Mouse (Mus musculus): ENCODE measurements around the gene Gm49325.

The Gm49325 gene

DNA sequence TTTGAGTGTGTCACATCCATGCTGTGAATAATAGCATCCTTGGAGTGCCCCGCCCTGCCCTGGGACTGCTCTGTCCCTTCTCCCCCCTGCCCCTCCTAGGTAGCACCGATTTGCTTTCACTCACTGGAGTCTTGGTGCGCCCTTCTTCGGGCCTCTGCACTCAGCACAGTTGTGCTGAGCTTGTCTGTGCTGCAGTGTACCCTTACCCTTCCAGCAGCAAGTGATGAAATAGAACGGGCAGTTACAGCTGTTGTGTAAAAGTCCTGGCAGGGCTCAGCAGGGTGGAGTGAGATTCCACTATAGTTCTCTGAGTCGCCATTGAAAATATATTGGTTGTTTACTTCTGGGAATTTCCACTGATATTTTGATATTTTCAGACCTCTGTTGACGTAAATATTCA lies 20.0 kb downstream of the Gm49325 start:
- DNase-seq (ENCODE audit: low read depth, low spot score) = no peak

DNA sequence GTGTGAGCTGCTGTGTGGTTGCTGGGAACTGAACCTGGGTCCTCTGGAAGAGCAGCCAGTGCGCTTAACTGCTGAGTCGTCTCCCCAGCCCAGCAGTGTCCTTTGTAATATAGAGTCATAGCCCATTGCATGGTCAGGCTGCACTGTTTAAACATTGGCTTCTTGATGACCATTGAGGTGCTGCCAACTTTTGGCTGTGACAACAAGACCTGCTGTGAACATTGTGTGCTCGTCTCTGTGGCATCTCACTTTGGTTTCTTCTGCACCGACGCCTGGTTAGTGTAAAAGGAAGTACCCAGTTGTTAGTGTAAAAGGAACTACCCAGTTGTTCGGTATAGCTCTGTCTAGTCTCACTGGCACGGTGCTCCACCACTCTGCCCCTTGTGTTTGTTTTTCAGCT lies 20.6 kb downstream of the Gm49325 start:
- no peak for DNase-seq (ENCODE audit: low read depth, low spot score)

DNA sequence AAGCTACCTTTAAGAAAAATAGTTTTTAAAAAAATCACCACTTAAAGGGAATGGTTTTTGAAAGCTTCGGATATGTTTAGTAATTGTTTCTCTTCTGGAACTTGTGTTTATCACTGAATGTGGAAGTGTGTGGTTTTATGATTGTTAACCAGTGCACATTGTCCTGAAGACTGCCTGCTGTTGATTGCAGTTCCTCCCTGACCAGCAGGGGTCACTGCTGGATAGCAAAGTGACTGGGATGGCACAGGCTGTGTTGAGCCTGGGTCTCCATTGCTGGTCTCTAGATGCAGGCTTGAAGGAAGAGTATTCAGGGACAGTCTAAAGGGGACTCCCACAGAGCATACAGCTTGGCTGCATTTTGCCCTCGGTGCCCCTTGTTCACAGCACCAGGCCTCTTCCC lies 21.5 kb downstream of the Gm49325 start:
- peak; percentile 83 for DNase-seq (ENCODE audit: low read depth, low spot score)

DNA sequence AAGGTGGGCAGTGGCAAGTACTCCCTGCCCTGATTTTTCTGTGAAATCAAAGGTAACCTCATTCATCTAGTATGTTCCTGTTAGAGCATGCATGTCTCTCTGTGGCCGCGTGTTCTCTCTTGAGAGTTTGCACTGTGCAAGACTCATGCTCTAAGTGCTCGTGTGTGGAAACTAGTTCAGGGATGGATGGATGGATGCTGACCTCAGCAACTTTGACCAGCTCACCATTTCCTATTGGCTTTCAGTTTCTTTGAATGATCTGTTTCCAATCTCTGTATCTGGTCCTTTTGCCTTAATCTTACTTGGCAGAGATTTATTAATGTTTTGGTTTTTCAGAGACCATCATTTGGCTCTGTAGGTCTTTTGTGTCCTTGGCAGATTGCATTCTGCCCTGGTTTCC lies 23.2 kb downstream of the Gm49325 start:
- DNase-seq (ENCODE audit: low read depth, low spot score) = no peak

DNA sequence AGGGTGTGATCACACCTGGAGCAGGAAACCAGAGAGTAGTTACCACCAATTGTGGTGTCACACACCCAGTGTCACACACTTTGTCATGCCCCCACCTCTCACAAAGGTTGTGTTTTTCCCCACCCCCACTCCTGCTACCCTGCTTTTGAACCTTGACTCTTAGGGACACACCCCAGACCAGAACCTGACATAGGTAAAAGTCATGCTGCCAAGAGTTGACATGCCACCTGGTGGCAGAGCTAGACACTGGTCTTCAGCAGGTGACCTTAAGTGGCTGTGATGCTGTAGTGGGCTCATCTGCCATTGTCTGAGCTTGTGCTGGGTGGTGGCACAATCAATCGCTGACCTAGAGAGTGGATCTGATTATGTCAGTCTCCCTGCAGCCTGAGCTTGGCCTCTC lies 24.0 kb downstream of the Gm49325 start:
- no peak for DNase-seq (ENCODE audit: low read depth, low spot score)

DNA sequence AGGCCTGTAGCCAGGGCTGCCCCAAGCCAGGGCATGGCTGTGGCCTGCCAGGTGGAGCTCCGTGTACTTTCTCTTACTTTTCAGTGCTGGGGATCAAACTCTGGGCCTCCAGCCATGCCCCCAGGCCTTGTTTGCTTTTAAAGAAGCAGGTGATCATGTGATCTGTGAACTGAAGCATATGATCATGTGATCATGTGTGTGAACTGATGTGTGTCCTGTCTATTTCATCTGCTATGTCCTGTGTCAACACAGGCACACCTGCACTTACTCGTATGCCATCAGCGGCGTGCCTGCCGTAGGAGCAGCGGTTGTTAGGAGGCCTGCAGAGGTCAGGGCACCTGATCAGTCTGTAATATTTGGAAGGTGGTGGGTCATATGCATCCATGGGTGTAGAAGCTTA lies 28.0 kb downstream of the Gm49325 start:
- no peak for DNase-seq (ENCODE audit: low read depth, low spot score)

DNA sequence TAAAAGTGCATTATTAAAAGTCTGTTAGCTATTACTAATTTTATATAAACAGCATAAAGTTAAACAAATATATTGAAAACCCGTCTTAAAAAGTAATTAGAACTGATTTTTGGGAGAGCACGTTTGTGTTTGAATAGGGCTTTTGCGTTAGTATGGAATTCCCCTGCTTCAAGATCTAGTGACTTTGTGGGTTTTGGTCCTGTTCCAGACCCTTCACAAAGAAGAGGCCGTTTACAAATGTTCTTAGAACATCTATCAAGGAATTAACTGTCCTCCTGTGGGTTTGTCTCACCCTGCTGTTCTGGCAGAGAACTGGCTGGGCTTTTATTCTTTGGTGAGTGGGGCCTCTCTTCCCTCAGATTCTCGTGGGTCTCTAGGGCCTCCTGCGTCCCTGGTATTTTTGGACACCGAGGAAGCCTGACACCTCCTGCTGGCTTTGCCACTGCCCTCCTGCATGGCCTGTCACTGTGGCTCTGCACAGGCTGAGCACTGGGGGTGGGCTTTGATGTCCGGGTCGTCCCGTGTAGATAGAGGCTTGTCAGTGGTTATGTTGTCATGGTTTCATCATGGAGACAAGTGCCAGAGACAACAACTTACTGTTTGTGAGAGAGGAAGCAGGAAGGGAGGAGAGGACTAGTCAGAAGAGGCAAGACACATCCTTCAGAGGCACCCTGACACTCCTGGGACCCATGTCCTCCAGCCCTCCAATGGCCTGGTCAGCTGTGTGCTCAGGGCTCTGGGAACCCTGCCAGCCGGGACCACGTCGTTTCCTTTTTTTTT lies 28.6 kb downstream of the Gm49325 start:
- no peak for DNase-seq (ENCODE audit: low read depth, low spot score)

DNA sequence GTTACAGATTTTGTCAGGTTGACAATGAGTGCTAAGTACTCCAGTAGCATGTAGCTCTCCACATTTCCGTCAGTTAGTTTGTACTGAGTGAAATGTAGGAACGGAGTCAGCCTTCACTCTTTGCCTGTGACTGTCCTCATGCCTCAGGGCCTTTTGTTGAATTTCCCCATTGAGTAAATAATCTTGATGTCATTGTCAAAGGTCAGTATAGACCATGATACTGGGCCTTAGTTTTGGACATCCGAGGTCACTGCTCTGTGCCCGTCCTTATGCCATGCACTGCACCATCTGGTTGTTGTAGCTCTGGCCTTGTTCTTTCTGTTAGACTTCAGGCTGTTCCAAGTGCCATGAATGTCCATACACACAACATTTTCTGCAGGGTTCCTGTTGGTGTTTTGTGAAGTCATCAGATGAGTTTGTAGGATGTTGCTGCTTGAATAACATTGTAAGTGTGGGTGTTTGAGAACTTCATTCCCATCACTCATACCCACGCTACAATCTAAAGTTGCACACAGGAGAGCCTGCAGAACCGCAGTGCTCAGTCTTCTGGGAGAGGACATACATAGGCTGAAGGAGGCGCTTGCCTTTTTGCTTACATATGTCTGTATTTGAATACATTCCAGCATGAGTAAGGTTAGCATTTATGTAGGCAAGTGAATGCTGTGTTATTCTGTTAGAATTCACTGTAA lies 30.4 kb downstream of the Gm49325 start:
- DNase-seq (ENCODE audit: low read depth, low spot score) = no peak

DNA sequence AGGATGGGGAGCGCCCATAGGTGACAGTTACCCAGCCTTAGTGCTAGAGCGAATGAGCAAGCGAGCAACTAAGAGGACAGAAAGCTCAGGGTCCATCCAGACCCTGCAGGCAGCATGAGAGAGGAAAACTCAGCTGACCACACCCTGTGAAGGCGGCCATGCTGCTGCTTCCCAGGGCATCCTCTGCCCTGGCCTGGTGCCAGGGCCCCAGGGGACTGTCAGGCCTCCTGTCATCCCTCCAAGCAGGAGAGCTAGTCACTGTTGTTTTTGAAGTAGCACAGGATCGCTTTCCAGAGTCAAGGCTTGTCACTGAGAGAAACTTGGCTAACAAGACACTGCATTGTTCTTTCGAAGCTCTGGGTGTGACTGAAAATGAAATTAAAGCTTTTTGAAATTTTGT lies 33.0 kb downstream of the Gm49325 start:
- DNase-seq (ENCODE audit: low read depth, low spot score) = no peak

DNA sequence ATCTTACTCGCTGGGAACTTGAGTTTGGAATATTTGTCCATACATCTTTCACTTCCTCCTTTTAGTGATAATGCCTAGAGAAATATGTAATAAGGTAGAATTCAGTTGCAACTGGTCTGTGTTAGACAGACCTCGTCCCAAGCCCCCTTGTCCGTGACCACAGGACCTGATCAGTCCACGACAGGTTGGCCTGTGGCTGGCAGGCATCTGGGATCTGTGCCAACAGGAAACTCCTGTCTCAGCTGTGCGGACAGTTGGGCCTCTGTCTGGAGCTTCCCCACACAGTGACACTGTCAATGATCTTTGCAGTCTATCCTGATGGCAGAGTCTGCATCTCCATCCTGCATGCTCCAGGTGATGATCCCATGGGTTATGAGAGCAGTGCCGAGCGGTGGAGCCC lies 37.2 kb downstream of the Gm49325 start:
- no peak for DNase-seq (ENCODE audit: low read depth, low spot score)

DNA sequence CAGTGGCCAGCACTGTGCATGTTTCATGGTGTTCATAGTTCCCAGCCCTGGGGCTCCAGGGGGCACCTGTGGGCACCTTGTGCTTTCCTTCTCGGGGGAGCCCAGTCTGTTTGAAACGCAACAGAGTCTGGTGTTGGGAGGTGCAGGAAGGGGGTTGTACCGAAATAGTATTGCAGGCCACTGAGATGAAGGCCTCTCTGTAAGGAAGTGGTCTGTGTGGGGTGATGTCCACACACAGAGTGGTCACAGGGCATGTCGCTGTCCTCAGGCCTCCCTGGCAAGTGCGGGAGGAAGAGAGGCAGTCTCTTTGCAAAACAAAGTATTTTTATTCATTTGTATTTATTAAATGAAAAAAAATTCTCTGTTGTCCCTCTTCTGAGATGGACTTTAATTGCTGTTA lies 39.6 kb downstream of the Gm49325 start:
- DNase-seq (ENCODE audit: low read depth, low spot score) = no peak

DNA sequence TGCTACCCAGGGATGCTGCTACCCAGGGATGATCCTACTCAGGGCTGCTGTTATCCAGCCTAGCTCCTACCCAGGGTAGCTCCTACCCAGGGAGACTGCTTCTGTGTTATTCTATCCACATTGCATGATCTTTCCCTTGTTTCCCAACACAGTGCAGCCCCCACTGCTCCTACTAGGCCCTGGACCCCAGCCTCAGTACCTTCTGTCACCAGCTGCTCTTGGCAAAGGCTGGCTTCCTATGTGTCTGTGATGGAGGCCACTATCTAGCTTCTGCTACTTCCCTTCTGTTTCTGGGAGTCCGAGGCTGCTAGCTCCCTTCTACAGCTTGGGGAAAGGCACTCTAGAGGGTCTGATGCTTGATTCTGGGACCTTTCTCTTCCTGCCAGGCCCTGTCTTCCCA lies 41.5 kb downstream of the Gm49325 start:
- DNase-seq (ENCODE audit: low read depth, low spot score) = no peak

DNA sequence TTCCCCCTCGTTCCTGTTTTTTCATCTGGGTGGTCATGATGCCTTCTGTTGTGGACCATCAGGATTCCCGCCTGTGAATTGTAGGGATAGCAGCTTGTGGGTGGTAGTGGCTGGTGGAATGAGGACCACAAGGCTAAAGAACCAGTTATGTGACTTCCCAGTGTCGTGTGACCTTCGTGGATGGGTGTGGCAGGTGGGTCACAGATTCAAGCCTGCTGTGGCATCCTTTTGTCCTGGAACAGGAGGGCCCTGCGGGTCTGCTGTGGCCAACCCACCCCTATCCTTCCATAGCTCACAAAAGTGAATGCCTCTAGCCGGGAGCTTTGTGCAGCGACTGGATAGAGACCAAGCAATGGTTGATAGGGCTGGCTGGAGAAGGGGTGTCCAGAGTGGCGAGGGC lies 41.9 kb downstream of the Gm49325 start:
- no peak for DNase-seq (ENCODE audit: low read depth, low spot score)

DNA sequence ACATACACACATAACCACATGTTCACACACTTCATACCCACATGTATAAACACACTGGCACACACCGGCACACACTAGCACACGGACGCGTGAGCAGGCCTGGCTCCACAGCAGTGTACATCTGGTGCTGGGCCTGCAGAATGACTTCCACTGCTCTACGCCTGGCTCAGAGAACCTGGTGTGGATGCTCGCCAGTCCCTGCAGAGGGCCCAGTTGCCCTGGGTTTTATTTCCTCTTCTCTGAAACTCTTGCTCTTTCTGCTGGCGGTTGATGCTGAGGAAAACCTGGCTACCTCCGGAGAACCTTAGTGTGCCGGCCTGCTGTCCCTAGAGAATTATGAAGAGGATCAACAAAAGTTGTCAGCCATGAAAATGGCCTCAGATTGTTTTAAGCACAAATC lies 46.0 kb downstream of the Gm49325 start:
- no peak for DNase-seq (ENCODE audit: low read depth, low spot score)

DNA sequence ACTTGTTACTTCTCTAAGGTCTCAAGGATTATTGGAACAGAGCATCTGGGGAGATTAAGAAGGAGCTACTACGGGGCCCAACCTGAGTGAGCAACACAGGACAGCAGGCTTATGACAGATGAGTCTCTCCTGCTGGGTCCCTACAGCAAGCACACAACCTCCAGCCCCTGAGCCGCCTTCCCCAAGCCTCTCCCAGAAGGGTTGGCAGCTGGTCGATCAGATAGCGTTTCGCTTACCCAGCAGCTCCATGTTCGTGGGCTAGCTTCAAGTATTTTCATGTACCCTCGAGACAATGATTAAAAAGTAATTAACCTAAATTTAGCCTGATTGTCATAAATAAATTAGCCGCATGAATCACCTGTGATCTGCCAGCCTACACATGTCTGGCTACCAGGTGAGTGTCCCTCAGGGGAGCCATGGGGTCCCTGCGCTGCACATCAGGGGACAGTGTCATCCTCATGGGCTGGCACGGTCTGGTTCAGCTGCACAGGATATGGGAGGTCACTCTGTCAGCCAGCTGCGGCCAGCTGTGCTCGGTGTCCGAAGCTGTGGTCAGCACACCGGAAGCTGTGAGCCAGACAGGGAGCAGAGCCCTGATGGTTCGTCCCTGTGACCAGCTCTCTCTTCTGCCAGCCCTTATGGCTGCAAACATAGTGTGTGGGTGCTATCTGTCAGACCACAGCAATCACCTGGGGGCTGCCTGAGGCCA lies 52.4 kb downstream of the Gm49325 start:
- no peak for DNase-seq (ENCODE audit: low read depth, low spot score)

DNA sequence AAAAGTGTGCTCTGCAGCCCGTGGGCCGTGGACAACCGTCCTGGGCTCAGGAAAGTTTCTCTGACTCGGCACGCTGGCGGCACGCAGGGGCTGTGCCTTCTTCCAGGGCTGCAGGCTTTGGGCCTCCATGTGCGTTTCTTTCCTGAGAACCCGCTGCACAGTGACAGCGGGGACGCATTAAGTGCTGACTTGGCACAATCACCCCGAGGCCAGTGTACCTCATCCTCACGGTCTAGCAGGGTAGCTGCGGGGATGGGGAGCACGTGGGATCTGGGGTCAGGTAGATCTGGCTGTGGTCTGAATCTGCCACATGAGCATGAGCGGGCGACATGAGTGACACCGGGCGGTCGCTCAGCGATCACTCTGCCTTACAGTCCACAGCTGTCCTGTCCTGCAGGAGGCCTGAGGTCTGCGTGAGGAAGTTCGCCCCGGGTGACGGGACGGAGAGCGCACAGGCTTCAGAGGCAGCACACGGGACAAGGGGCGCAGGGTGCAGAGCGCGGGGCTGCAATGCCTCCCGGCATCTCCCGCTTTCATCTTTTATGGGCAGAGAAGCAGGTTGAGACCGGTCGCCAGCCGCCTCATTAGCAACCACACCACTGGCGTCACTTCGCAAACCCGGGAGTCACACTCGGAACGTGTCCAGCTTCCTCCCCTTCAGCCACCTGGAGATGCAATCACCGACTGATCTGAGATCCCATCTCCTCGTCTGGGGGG lies 58.1 kb downstream of the Gm49325 start:
- no peak for DNase-seq (ENCODE audit: low read depth, low spot score)

DNA sequence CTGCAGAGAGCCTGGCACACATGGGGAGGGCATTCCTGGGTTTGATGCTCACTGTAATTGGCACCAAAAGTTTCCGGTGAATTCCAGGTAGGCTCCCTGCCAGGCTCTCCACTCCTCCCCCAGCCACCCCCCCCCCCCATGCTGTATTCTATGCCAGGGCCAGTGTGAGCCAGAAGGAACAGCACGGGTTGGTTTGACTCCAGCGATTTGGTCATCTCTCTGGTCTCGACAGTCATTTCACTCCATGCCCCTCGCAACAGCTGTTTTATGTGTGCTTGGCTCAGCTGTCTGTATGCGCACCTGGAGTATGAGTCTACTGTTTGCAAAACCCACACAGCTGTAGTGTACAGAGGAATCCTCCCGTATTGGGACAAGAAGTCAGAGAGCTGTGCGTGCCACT lies 60.3 kb downstream of the Gm49325 start:
- no peak for DNase-seq (ENCODE audit: low read depth, low spot score)

DNA sequence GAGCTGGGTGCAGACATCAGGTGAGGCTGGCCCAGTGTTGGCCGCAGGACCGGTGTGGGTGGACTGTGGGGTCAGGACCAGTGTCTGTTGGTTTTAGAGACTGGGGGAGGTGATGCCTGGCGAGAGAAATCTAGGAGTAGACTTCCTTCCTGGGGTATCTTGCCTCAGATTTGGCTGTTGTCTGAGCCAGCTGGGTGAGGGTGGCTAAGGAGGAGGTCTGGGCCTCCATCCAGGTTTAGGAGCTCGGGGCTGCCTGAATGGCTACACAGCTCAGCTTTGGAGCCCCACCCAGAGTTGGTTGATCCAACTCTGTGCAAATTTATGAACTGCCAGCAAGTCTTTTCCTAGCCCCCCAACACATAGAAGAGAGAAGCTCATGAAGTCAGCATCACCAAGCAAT lies 61.4 kb downstream of the Gm49325 start:
- DNase-seq (ENCODE audit: low read depth, low spot score) = no peak

DNA sequence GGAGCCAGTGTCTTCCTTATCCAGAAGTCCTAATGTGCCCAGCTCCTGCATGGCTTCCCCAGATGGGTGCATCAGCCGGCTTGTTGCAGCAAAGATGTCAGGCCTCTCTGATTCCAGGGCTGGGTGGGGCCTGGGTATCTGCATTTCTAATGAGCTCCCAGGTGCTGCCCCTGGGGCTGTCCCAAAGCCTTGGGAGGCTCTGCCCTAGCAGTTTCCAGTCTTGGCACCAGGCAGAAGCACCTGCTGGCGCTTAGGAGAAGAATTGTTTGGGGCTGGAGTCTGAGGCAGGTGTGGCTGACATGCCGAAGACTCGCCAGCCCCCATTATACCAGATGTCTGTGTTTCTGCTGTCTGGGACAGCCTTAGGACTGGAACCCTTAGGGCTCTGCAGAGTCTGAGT lies 64.7 kb downstream of the Gm49325 start:
- no peak for DNase-seq (ENCODE audit: low read depth, low spot score)

DNA sequence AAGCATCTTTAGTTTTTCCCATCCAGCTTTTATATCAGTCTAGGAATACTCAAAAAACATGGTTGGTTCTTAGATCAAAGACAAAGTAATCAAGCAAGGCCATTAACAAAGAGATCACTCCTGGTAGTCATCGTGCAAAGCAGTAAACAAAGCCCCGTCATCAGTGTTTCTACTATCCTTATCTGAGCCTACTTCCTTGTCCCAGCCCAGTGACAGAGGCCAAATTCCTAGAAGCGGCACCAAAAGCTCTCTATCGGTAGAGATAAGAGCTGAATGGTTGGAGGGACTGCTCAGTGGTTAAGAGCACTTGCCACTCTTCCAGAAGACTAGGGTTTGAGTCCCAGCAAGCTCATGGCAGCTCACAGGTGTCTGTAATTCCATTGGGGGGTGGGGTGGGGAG lies 65.5 kb downstream of the Gm49325 start:
- DNase-seq (ENCODE audit: low read depth, low spot score) = no peak

DNA sequence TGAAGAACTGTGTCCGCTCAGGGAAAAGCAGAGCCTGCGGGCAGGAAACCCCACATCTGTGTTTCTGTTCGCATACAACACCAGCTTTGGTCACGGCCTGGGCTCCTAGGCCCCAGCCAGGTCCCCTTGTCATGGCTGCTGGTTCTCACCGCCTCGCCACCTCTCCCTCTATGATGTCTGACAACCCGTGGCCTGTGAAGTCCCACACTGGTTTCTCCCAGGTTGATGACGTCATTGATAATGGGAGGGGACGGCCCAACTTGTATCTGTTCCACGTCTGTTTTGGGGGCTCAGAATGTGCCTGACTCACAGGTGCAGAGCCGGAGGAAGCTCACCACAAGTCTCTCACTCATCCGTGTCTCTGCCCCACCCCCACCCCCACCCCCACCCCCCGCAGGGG lies 67.8 kb downstream of the Gm49325 start:
- no peak for DNase-seq (ENCODE audit: low read depth, low spot score)

DNA sequence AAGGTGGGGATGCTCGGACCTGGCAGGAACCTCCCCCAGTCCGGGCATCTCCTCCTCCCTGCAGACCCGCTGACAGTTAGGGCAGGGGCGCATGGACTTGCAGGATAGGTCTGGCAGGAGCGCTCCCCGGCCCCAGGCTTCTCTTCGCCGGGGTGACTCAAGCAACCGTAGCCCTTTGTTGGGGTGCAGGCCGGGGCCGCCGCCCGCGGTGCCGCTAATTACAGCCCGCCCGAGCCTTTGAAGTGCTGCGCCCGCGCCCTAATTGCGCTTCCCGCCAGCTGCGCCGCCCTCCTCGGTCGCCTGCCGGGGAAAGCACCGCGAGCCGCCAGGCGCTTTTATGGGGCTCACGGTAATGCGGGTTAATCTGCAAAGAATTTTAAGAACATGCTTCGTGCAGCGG lies 71.6 kb downstream of the Gm49325 start:
- DNase-seq (ENCODE audit: low read depth, low spot score) = no peak

Measured in embryo, embryonic 11.5 days (tissue).